Mouse (Mus musculus): ENCODE data around the gene Slit1. TPM values are rescaled to one million over a fixed set of nuclear protein-coding genes. Genes with fewer than 3 reads are reported as not detected.

The Slit1 gene
- 0.13 and 0.28 TPM in 2 replicates for polyA plus RNA-seq (2015; fragmentation: Nextera tagmentation; extraction: Ambion mirVana)

GRCm38 (mm10) chr19:41743396-41743795 lies at the start of gene Slit1:
Gene Slit1 (minus strand): TSS chr19:41743665.

GRCm38 (mm10) chr19:41581706-41582420 lies 161.6 kb downstream of the Slit1 start, which contains the start of gene Gm340:
Gene Gm340 (plus strand): TSS chr19:41582370.

Other genes starting within 250 kb of the Slit1 start
- gene Gm340, start 161.3 kb downstream of the Slit1 start, polyA plus RNA-seq (2015; fragmentation: Nextera tagmentation; extraction: Ambion mirVana), result 1.4 and 1.6 TPM in 2 replicates
- 29.4 and 29.5 TPM in 2 replicates for gene Arhgap19, start 58.4 kb upstream of the Slit1 start, polyA plus RNA-seq (2015; fragmentation: Nextera tagmentation; extraction: Ambion mirVana)
- gene Frat1, start 86.3 kb upstream of the Slit1 start, polyA plus RNA-seq (2015; fragmentation: Nextera tagmentation; extraction: Ambion mirVana), result 24.6 and 25.8 TPM in 2 replicates
- 11.7 and 12.3 TPM in 2 replicates for gene Frat2, start 104.5 kb upstream of the Slit1 start, polyA plus RNA-seq (2015; fragmentation: Nextera tagmentation; extraction: Ambion mirVana)
- gene Rrp12, start 152.5 kb upstream of the Slit1 start, polyA plus RNA-seq (2015; fragmentation: Nextera tagmentation; extraction: Ambion mirVana), result 8.0 TPM in 2 replicates
- 136 and 152 TPM in 2 replicates for gene Pgam1, start 168.3 kb upstream of the Slit1 start, polyA plus RNA-seq (2015; fragmentation: Nextera tagmentation; extraction: Ambion mirVana)
- 65.5 and 67.9 TPM in 2 replicates for gene Exosc1, start 189.8 kb upstream of the Slit1 start, polyA plus RNA-seq (2015; fragmentation: Nextera tagmentation; extraction: Ambion mirVana)
- 43.8 and 46.1 TPM in 2 replicates for gene Zdhhc16, start 189.8 kb upstream of the Slit1 start, polyA plus RNA-seq (2015; fragmentation: Nextera tagmentation; extraction: Ambion mirVana)
- 12.9 and 18.3 TPM in 2 replicates for gene Mms19, start 237.5 kb upstream of the Slit1 start, polyA plus RNA-seq (2015; fragmentation: Nextera tagmentation; extraction: Ambion mirVana)
- 6.5 and 9.7 TPM in 2 replicates for gene Ubtd1, start 238.1 kb upstream of the Slit1 start, polyA plus RNA-seq (2015; fragmentation: Nextera tagmentation; extraction: Ambion mirVana)

Data from spleen, postnatal 0 days (tissue).